Mouse (Mus musculus) liver, adult 2 months (tissue): ENCODE data around the gene Zfp446.

Source experiments
- CTCF ChIP-seq: fragments of 200-500 bp; IDR thresholded peaks from 2 replicates; pipeline ENCODE4 v1.5.1; 2011; ENCODE audit warnings: low read depth, low read length, control low read depth
- POLR2A ChIP-seq: fragments of 200-500 bp; IDR thresholded peaks from 2 replicates; pipeline ENCODE4 v1.6.1; 2011; ENCODE audit warnings: low read length, control low read depth; ENCODE audit not compliant: insufficient read depth; ENCODE audit errors: extremely low read depth

- TF ChIP-seq CTCF: no peak
- no peak for TF ChIP-seq POLR2A
These were observed 1.5 kb downstream of the Zfp446 start for GRCm38 (mm10) chr7:12978931-12979722.
